Mouse (Mus musculus): Measurements from ENCODE around the gene Shq1. TPM values are rescaled to one million over a fixed set of nuclear protein-coding genes. Genes with fewer than 3 reads are reported as not detected.
A peak's percentile ranks its signal among the peaks of the same experiment; 100 is the strongest.

Gene Shq1
- polyA plus RNA-seq, 1 experiment from 2014 or later, result 16.0 TPM

DNA sequence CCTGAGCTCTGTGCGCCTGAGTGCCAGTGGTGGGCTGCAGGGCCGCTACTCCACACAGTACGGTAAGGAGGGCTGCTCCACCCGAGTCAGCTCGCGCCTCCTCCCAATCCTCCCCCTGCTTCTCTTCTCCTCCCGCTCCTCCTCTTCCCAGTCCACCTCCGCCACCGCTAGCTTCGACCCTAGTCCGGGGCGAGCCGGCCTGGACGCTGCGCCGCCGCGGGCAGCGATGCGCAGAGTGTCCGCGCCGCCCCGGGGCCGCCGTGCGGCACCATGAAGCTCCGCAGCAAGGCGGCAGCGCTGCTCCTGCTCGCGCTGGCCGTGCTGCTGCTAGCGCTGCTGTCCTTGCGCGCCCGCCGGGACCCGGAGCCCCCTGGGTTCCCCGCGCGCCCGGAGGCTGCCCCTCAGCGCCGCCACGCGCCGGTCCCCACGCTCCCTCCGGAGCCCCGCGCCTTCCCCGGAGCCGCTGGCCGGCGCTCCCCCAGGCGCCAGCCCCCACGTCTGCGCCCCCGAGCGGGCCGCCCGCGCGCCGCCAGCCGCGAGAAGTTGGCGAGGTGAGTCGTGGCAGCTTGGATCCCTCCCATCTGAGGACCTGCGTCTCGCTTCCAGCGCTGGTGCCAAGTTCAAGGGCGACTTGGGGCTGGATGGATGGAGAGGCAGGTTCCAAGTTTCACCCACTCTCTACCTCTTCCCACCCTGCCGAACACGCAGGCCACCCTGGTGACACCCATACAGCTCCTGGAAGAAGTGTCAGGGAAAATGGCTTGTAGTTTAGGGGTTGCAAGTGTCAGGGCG, 33.8 kb upstream of the Shq1 start, which contains the start of gene Gxylt2:
Gxylt2 (plus strand) TSS at position 161 of the 792 bp plus-strand sequence.
- H3K4me2 ChIP-seq, result peak within 1 kb of the TSS; percentile 99
- H3K27me3 ChIP-seq, result peaks cover 43% of the 10 kb centered on the region
- H3K4me1 ChIP-seq, result peaks cover 20% of the 10 kb centered on the region
- H3K36me3 ChIP-seq (ENCODE audit: poor library complexity, severe bottlenecking), result no peaks in the 10 kb centered on the region
- H3K27ac ChIP-seq, result no peak within 1 kb of the TSS
- peak within 1 kb of the TSS; percentile 76 for H3K9ac ChIP-seq
- peak; percentile 90 for ATAC-seq
- H3K9me3 ChIP-seq (replicated peaks), result no peaks in the 10 kb centered on the region
- peak within 1 kb of the TSS; percentile 68 for H3K4me3 ChIP-seq
- under 1% methylated on average over 67 of the region's 77 CpGs for WGBS

DNA sequence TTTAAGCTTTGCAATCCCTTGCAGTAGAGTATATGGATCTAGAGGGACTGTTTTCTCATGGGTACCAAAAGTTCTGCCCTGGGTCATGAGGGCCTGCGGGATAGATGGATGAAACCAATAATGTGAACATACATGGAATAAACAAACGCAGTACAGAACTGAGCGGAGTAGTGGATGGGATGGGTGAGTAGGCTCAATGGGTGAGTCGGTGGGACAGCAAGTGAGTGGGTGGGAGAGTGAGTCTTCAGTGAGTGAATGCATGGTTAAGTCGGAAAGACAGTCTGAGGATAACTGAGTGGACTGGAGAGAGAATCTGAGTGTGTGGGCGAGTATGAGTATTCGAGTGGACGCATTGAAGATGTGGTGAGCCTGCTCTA, 33.2 kb upstream of the Shq1 start:
- H3K9me3 ChIP-seq (replicated peaks), result no peaks in the 10 kb centered on the region
- peaks cover 14% of the 10 kb centered on the region for H3K4me1 ChIP-seq
- peak overlapping the region; percentile 68 for H3K4me3 ChIP-seq
- 28% methylated on average over 8 of the region's 8 CpGs for WGBS
- peaks cover 43% of the 10 kb centered on the region for H3K27me3 ChIP-seq
- peak overlapping the region; percentile 99 for H3K4me2 ChIP-seq
- peak overlapping the region; percentile 76 for H3K9ac ChIP-seq
- 0 out of 2 replicates have a peak, but pooled peaks have one; percentile 13 for ATAC-seq
- H3K36me3 ChIP-seq (ENCODE audit: poor library complexity, severe bottlenecking), result no peaks in the 10 kb centered on the region
- H3K27ac ChIP-seq, result no peak overlapping the region

DNA sequence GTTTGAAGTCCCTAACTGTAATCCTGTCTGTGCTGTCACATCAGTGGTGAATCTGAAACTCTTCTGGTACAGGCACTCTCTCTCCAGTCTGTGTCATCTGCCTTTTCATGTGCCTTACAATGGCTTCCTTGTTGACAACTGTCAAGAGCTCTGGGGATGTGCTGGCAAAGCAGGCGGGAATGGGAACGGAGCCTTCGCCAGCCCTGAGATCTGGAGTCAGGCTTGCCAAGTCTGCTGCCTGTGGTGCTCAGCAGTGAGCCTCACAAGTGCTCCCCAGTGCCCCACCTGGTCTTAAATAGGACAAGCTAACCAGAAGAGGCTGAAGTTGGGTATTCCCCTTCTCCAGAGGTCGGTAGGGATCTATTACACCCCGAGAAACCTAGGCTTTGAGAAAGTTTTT, 29.8 kb upstream of the Shq1 start:
- no peak for ATAC-seq
- Histone ChIP-seq H3K4me1 (peaks cover 14% of the 10 kb centered on the region), H3K36me3 (ENCODE audit: poor library complexity, severe bottlenecking) (no peaks in the 10 kb centered on the region), H3K4me3 (no peak overlapping the region), H3K9me3 (replicated peaks) (no peaks in the 10 kb centered on the region), H3K27ac (no peak overlapping the region), H3K9ac (no peak overlapping the region), H3K27me3 (peaks cover 32% of the 10 kb centered on the region), H3K4me2 (no peak overlapping the region)
- 73% methylated on average over 5 of the region's 5 CpGs for WGBS

DNA sequence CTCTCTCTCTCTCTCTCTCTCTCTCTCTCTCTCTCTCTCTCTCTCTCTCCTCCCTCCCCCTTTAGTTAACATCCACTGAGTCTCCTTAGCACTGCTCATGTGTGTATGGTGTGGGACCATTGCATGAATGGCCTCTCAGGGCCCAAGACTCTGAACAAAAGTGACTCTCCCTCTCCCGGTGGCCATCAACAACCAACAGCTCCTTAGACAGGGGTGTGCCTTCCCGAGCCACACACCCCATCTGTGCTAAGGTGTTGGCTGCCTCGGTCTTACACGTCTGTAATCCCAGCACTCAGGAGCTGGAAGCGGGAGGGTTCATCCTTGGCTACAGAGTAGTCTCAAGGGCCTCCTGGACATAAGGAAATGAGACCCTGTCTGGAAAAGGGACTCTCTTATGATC, 29.0 kb upstream of the Shq1 start:
- H3K27ac ChIP-seq, result no peak overlapping the region
- H3K4me2 ChIP-seq, result no peak overlapping the region
- H3K9me3 ChIP-seq (replicated peaks), result no peaks in the 10 kb centered on the region
- H3K27me3 ChIP-seq, result peaks cover 24% of the 10 kb centered on the region
- no peak overlapping the region for H3K4me3 ChIP-seq
- ATAC-seq, result no peak
- peaks cover 6% of the 10 kb centered on the region for H3K4me1 ChIP-seq
- H3K36me3 ChIP-seq (ENCODE audit: poor library complexity, severe bottlenecking), result no peaks in the 10 kb centered on the region
- WGBS, result 83% methylated on average over 5 of the region's 5 CpGs
- H3K9ac ChIP-seq, result no peak overlapping the region

DNA sequence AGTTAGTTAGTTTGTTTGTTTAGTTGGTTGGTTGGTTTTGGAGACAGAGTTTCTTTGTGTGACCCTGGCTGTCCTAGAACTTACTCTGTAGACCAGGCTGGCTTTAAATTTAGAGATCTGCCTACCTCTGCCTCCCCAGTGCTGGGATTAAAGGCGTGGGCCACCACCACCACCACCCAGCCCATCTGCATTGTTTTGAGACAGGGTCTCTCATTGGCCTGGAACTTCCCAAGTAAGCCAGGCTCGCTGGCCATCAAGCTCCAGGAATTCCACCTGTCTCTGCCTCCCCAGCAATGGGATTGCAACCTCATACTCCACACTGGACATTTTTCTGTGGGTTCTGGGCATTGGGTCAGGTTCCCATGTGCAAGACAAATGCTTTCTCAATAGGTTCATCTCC, 15.4 kb upstream of the Shq1 start:
- Histone ChIP-seq H3K4me1 (no peaks in the 10 kb centered on the region), H3K27me3 (no peaks in the 10 kb centered on the region), H3K4me3 (no peak overlapping the region), H3K27ac (no peak overlapping the region), H3K9ac (no peak overlapping the region), H3K36me3 (ENCODE audit: poor library complexity, severe bottlenecking) (no peaks in the 10 kb centered on the region), H3K9me3 (replicated peaks) (no peaks in the 10 kb centered on the region), H3K4me2 (no peak overlapping the region)
- 82% methylated on average over 2 of the region's 2 CpGs for WGBS
- ATAC-seq, result no peak

DNA sequence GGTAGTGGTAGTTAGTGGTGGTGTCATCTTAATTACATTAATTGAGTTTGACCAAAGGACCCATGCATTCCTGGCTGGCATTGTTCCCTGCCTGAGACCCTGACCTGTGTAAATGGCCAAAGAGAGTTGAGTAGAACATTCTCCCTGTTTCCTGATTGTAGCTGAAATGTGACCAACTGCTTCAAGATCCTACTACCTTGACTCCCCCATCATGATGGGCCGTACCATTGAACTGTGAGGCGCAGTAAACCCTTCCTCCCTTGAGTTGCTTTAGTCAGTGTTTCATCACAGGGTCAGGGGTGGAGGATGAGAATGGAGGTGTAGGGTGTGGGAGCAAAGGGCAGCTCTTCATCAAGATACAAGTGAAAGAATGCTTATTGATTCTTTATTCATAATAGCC, 7.7 kb upstream of the Shq1 start:
- Histone ChIP-seq H3K9me3 (replicated peaks) (no peaks in the 10 kb centered on the region), H3K4me2 (no peak overlapping the region), H3K27me3 (no peaks in the 10 kb centered on the region), H3K27ac (no peak overlapping the region), H3K9ac (no peak overlapping the region), H3K4me1 (no peaks in the 10 kb centered on the region), H3K4me3 (no peak overlapping the region), H3K36me3 (ENCODE audit: poor library complexity, severe bottlenecking) (no peaks in the 10 kb centered on the region)
- no peak for ATAC-seq
- 97% methylated on average over 2 of the region's 2 CpGs for WGBS

DNA sequence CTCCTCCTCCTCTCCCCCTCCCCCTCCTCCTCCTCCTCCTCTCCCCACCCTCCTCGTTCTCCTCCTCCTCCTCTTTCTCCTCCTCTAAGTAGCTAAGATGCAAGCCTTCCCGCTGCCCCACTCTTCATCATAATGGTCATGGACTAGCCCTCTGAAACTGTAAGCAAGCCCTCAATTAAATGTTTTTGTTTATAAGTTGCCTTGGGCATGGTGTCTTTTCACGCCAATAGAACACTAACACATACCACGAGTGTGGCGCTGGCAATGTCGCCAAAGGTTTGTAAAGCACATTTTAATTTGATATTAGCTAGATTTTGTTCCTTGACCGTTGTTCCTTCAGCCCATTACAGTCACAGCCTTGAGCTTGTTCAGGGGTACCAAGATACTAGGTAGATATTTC, 5.5 kb upstream of the Shq1 start:
- 83% methylated on average over 6 of the region's 7 CpGs for WGBS

DNA sequence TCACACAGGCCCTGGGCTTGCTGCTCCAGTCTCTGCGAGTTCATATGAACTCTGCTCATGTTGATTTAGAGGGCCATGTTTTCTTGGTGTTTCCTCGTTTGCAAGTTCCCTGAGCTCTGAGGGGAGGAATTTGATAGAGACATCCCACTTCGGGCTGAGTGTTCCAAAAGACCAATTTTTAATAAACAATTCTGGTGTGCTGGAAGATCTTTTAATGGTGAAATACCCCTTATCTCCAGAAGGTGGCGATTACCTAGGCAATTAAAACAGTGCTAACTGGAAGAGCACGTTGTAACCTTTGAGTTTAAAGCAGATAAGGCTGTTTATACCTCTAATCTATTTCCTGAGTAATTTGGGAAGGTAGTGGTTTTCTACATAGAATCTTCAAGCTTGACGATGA, 4.0 kb upstream of the Shq1 start:
- H3K36me3 ChIP-seq (ENCODE audit: poor library complexity, severe bottlenecking), result no peaks in the 10 kb centered on the region
- H3K27me3 ChIP-seq, result peaks cover 11% of the 10 kb centered on the region; the same call in 1 of the 2 replicates
- H3K4me2 ChIP-seq, result no peak overlapping the region
- H3K4me3 ChIP-seq, result no peak overlapping the region
- WGBS, result 25% methylated on average over 6 of the region's 6 CpGs
- ATAC-seq, result no peak
- H3K9ac ChIP-seq, result no peak overlapping the region
- H3K9me3 ChIP-seq (replicated peaks), result no peaks in the 10 kb centered on the region
- peaks cover 10% of the 10 kb centered on the region for H3K4me1 ChIP-seq
- no peak overlapping the region for H3K27ac ChIP-seq

More for the DNA sequence above, 5.5 kb upstream of the Shq1 start:
- Histone ChIP-seq H3K4me3 (no peak overlapping the region), H3K9ac (no peak overlapping the region), H3K9me3 (replicated peaks) (no peaks in the 10 kb centered on the region), H3K27me3 (peaks cover 11% of the 10 kb centered on the region; the same call in 1 of the 2 replicates), H3K36me3 (ENCODE audit: poor library complexity, severe bottlenecking) (no peaks in the 10 kb centered on the region), H3K4me2 (no peak overlapping the region), H3K4me1 (0 out of 2 replicates have a peak, but pooled peaks cover 2% of the 10 kb centered on the region), H3K27ac (no peak overlapping the region)
- no peak for ATAC-seq

DNA sequence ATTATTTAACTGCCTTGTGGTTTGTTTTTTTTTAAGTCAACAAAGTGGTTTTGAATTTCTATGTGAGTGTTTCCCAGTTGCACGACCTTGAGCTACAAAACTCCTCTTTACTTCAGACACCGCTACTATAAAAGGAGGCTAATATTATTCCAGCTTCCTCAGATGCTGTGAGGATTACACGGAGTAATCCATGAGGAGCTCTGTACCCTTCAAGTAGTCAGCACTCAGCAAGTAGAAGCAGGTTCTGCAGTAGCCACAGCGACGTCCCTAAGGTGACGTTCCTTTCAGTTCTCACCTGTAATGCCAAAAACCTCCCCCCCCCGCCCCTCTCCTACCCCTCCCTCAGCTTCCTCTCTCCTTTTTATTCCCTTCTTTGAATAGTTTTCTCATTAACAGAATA, 444 bp upstream of the Shq1 start:
- ATAC-seq, result peak; percentile 41; the same call in 1 of the 2 replicates
- Histone ChIP-seq H3K27me3 (peaks cover 11% of the 10 kb centered on the region; the same call in 1 of the 2 replicates), H3K36me3 (ENCODE audit: poor library complexity, severe bottlenecking) (no peaks in the 10 kb centered on the region), H3K4me1 (peaks cover 15% of the 10 kb centered on the region), H3K4me2 (peak overlapping the region; percentile 96), H3K9ac (no peak overlapping the region), H3K9me3 (replicated peaks) (no peaks in the 10 kb centered on the region), H3K27ac (no peak overlapping the region), H3K4me3 (peak overlapping the region; percentile 89)
- 8% methylated on average over 7 of the region's 7 CpGs for WGBS

DNA sequence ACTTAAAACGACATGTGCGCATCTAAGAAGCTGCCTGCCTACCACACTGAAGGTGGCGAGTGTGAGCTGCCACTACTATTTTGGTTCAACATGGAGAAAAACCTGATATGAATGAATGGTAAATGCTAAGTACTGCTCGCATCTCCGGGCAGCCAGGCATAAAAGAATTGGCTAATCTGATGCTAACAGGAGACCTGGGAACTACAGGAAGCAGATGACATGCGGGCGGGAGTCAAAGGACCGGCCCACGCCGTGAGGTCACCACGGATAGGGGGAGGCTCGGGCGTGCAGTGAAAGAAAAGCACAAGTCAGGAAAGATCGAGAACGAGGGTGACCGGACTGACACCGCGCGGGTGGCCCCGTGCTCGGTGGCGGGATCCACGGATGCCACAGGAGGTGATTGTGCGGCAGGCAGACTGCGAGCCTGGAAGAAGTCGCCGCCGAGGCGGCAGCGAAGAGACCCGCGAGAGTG, 551 bp downstream of the Shq1 start:
- Histone ChIP-seq H3K36me3 (ENCODE audit: poor library complexity, severe bottlenecking) (no peaks in the 10 kb centered on the region), H3K27ac (no peak overlapping the region), H3K4me1 (peaks cover 15% of the 10 kb centered on the region), H3K4me2 (peak overlapping the region; percentile 96), H3K9me3 (replicated peaks) (no peaks in the 10 kb centered on the region), H3K9ac (peak overlapping the region; percentile 75), H3K4me3 (peak overlapping the region; percentile 89), H3K27me3 (peaks cover 11% of the 10 kb centered on the region; the same call in 1 of the 2 replicates)
- peak; percentile 61 for ATAC-seq
- WGBS, result under 1% methylated on average over 32 of the region's 32 CpGs

DNA sequence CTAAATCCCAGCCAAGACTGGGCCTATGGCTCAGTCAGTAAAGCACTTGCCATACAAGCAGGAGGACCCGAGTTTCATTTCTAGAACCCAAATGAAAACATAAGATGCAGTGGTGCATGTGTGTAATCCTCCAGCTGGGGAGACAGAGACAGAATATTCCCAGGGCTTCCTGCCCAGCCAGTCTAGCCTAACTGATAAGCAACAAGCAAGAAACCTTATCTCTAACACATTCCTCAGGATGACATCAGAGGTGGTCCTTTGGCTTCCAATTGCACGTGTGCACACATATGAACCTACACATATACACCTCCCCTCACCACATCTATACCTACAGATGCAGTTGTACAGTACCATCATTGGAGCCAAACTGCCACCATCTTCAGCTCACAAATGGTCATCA, 2.1 kb downstream of the Shq1 start:
- WGBS, result 78% methylated on average over 2 of the region's 2 CpGs
- ATAC-seq, result no peak
- Histone ChIP-seq H3K4me1 (peaks cover 15% of the 10 kb centered on the region), H3K9me3 (replicated peaks) (no peaks in the 10 kb centered on the region), H3K36me3 (ENCODE audit: poor library complexity, severe bottlenecking) (peaks cover 11% of the 10 kb centered on the region), H3K4me2 (no peak overlapping the region), H3K27ac (no peak overlapping the region), H3K4me3 (no peak overlapping the region), H3K9ac (no peak overlapping the region), H3K27me3 (peaks cover 11% of the 10 kb centered on the region; the same call in 1 of the 2 replicates)

DNA sequence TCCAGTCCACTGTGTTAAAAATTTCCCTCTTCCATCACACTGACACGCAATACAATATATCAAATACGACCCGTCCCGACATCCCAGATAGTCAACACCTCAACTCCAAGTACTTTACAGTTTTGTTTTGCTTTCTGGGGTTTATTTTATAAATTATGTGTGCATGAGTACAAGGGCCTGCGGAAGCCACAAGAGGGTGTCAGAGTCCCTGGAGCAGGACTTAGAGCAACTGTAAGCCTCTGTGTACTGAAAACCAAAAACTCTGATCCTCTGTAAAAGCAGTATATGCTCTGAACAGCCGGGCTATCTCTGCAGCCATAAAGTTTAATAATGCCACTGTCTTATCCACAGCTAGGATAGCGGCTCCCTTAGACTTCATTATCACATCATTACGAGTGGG, 3.3 kb downstream of the Shq1 start:
- no peak for ATAC-seq
- H3K9ac ChIP-seq, result no peak overlapping the region
- peaks cover 24% of the 10 kb centered on the region for H3K36me3 ChIP-seq (ENCODE audit: poor library complexity, severe bottlenecking)
- H3K27ac ChIP-seq, result no peak overlapping the region
- H3K4me1 ChIP-seq, result peaks cover 15% of the 10 kb centered on the region
- no peak overlapping the region for H3K4me3 ChIP-seq
- no peaks in the 10 kb centered on the region for H3K9me3 ChIP-seq (replicated peaks)
- H3K27me3 ChIP-seq, result peaks cover 9% of the 10 kb centered on the region; the same call in 1 of the 2 replicates
- WGBS, result 92% methylated on average over 8 of the region's 8 CpGs
- no peak overlapping the region for H3K4me2 ChIP-seq

All from forebrain, embryonic 13.5 days (tissue).